Comparison of ENCODE assay signal across 9 mouse cellular contexts in the genomic region with DNA sequence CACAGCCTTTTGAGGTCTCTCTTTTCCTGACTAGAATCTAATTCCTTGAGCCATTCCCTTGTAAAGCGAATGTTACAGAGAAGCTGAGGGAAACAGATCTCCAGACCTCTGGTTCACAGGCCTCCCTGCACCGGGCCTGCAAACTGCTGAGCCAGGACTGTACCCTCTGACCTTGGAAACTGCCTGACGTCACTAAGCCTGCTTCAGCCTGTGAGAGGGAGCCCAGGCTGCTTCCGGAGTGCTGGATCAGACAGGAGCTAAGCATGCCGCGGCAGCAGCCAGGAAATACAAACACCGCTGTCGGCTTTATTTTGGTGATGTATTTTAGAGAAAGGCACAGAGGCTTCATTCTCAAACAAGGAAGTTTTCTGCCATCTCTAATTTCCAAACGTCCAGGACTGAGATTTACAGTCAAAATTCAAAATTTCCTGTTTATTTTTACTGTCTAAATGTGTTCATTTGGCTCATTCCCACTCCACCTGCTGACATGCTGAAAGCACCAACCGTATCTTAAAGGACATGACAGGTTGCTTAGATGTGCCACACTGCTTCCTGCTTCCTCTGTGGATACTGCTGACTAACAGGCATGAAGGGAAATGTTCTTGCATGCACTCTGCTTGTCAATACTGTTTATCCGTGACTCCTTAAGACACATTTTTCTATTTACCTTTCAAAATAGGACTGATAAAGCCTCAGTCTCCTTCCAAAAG. TPM values are rescaled to one million over a fixed set of nuclear protein-coding genes. Genes with fewer than 3 reads are reported as not detected.
DNase-seq lines count a peak whose midpoint lies in the region; ATAC-seq and TF ChIP-seq lines count a peak whose summit lies in the region.
"Had no signal": no experiment of that assay in that cellular context is flagged by ENCODE, and none has a peak within 500 bp of the region (broad histone marks: within the 10 kb centered on the region; RNA-seq: fewer than 3 reads in every experiment).

No protein-coding gene starts in this region.

- H3K4me3 ChIP-seq in heart, adult 2 months: peak overlapping the region; percentile 3; the same call in 1 of the 2 replicates
- no peak overlapping the region for H3K4me3 ChIP-seq in lung, embryonic 16.5 days (ENCODE audit: low read length)
- H3K4me3 ChIP-seq: myocyte had no signal

- WGBS in heart, adult 2 months: 7% methylated on average over 11 of the region's 11 CpGs
- WGBS in lung, embryonic 16.5 days: 23% methylated on average over 11 of the region's 11 CpGs

- peak; percentile 52 for DNase-seq in layer of hippocampus, adult 11-12 months (ENCODE audit: low spot score)
- DNase-seq in layer of hippocampus, adult 9-11 months: no peak
- DNase-seq in embryo, embryonic 11.5 days (ENCODE audit: low read depth, low spot score): peak; percentile 54
- DNase-seq in heart, adult 2 months: peak; percentile 81 to 87
- DNase-seq in kidney, adult 11 months: peak; percentile 95
- peak; percentile 21 for DNase-seq in ovary, postnatal 10 days (ENCODE audit: low spot score)

- peaks cover 7% of the 10 kb centered on the region; the same call in 1 of the 2 replicates for H3K36me3 ChIP-seq in heart, adult 2 months (ENCODE audit: control insufficient read depth, insufficient read depth, low read length)
- H3K36me3 ChIP-seq in lung, embryonic 16.5 days (ENCODE audit: control insufficient read depth, insufficient read depth, low read length): no peaks in the 10 kb centered on the region; the same call in 1 of the 2 replicates

- H3K27ac ChIP-seq in heart, adult 2 months: peak overlapping the region; percentile 92
- peak overlapping the region; percentile 82 for H3K27ac ChIP-seq in lung, embryonic 16.5 days (ENCODE audit: low read length)

- intact Hi-C loops in heart, adult 2 months (cut with DNase I): no loop called here

- TF ChIP-seq POLR2A in heart, adult 2 months (IDR thresholded peaks at IDR 0.05; ENCODE audit: insufficient read depth, low read depth, low read length): peak; percentile 36; the same call in 1 of the 2 replicates

- peaks cover 26% of the 10 kb centered on the region for H3K4me1 ChIP-seq in heart, adult 2 months (ENCODE audit: control insufficient read depth, insufficient read depth, low read length)
- H3K4me1 ChIP-seq in lung, embryonic 16.5 days (replicated peaks; ENCODE audit: control insufficient read depth, insufficient read depth, low read length): peaks cover 32% of the 10 kb centered on the region

- peaks cover 1% of the 10 kb centered on the region for H3K79me2 ChIP-seq in heart, adult 2 months (replicated peaks; ENCODE audit: control insufficient read depth, insufficient read depth, low read length)

- H3K9me3 ChIP-seq in lung, embryonic 16.5 days (ENCODE audit: control insufficient read depth, low read length): no peaks in the 10 kb centered on the region

- no peak for TF ChIP-seq CTCF in heart, adult 2 months (IDR thresholded peaks at IDR 0.05)

- TF ChIP-seq EP300 in heart, adult 2 months (IDR thresholded peaks at IDR 0.05; ENCODE audit: insufficient read depth, low read depth, low read length): no peak

- peak; percentile 89 for ATAC-seq in lung, embryonic 16.5 days (ENCODE audit: low read depth)
- ATAC-seq in monocyte, adult 5-6 weeks (replicated peaks; ENCODE audit: insufficient number of reproducible peaks, low FRiP score, low TSS enrichment, poor library complexity, severe bottlenecking): no peak

- H3K4me2 ChIP-seq in lung, embryonic 16.5 days (ENCODE audit: low read depth, low read length): 0 out of 2 replicates have a peak overlapping the region, but pooled peaks have one; percentile 14

- H3K9ac ChIP-seq in heart, adult 2 months (ENCODE audit: low read depth, low read length): peak overlapping the region; percentile 43; the same call in 1 of the 2 replicates
- peak overlapping the region; percentile 47 for H3K9ac ChIP-seq in lung, embryonic 16.5 days (ENCODE audit: low read length)

- no peaks in the 10 kb centered on the region for H3K27me3 ChIP-seq in heart, adult 2 months (ENCODE audit: control insufficient read depth, insufficient read depth, low read length)
- H3K27me3 ChIP-seq in lung, embryonic 16.5 days (ENCODE audit: control insufficient read depth, insufficient read depth, low read depth, low read length): no peaks in the 10 kb centered on the region

RNA-seq across cellular contexts. Expression of a gene that starts 46.9 kb away (rescaled TPM):
- 10 to 100 TPM; 42.3 to 43.5 TPM for total RNA-seq in heart, adult 2 months (2021)
- 9.0 and 16.0 TPM in 2 replicates for polyA plus RNA-seq in heart, adult 2 months (2012; rRNA removed)
- 27.2 and 29.2 TPM in 2 replicates for polyA plus RNA-seq in lung, embryonic 16.5 days (2015; fragmentation: Nextera tagmentation; extraction: Ambion mirVana)
- total RNA-seq in monocyte, adult 5-6 weeks (2017): 25.0 to 52.6 TPM (median 30.4 TPM) in 3 replicates
